Mouse (Mus musculus): ENCODE results near the gene Grip2. TPM values are rescaled to one million over a fixed set of nuclear protein-coding genes. Genes with fewer than 3 reads are reported as not detected.

Grip2 gene
- polyA plus RNA-seq, 1 experiment from 2014 or later: 7.8 TPM

GRCm38 (mm10) chr6:91732138-91732537 lies 94.9 kb downstream of the Grip2 start:
- 77% methylated on average over 11 of the region's 11 CpGs for WGBS
- Histone ChIP-seq H3K27me3 (ENCODE audit: control insufficient read depth, insufficient read depth, low read length) (0 out of 2 replicates have a peak, but pooled peaks cover 2% of the 10 kb centered on the region), H3K4me1 (ENCODE audit: control insufficient read depth in 2 of 2, insufficient read depth in 2 of 2, low read length in 2 of 2) (peaks cover 13 to 38% of the 10 kb centered on the region in 2 experiments)

GRCm38 (mm10) chr6:91729677-91730127 lies 97.3 kb downstream of the Grip2 start:
- peak; percentile 53 for ATAC-seq (ENCODE audit: insufficient number of reproducible peaks, insufficient read depth, low FRiP score, low read depth)
- Histone ChIP-seq H3K27ac (replicated peaks in 1 of 2; ENCODE audit: control insufficient read depth in 1 of 2, insufficient read depth in 1 of 2, low read depth in 2 of 2, low read length in 2 of 2) (peak overlapping the region; percentile 46 to 63), H3K4me1 (ENCODE audit: control insufficient read depth in 2 of 2, insufficient read depth in 2 of 2, low read length in 2 of 2) (peaks cover 13 to 28% of the 10 kb centered on the region in 2 experiments), H3K9me3 (ENCODE audit: control insufficient read depth, low read length) (no peaks in the 10 kb centered on the region), H3K4me3 (ENCODE audit: control insufficient read depth in 1 of 2, insufficient read depth in 1 of 2, low read depth in 1 of 2, low read length in 2 of 2) (no peak overlapping the region), H3K9ac (ENCODE audit: low read length) (0 out of 2 replicates have a peak overlapping the region, but pooled peaks have one; percentile 31), H3K36me3 (ENCODE audit: control insufficient read depth, insufficient read depth, low read length) (peaks cover 91% of the 10 kb centered on the region), H3K4me2 (ENCODE audit: low read length) (no peak overlapping the region), H3K27me3 (ENCODE audit: control insufficient read depth, insufficient read depth, low read length) (no peaks in the 10 kb centered on the region)
- 39% methylated on average over 12 of the region's 12 CpGs for WGBS

More at GRCm38 (mm10) chr6:91732138-91732537, 94.9 kb downstream of the Grip2 start:
- H3K9me3 ChIP-seq (ENCODE audit: control insufficient read depth, low read length): no peaks in the 10 kb centered on the region
- H3K9ac ChIP-seq (ENCODE audit: low read length): no peak overlapping the region
- no peak overlapping the region for H3K4me2 ChIP-seq (ENCODE audit: low read length)
- H3K36me3 ChIP-seq (ENCODE audit: control insufficient read depth, insufficient read depth, low read length): peaks cover 90% of the 10 kb centered on the region
- no peak overlapping the region for H3K4me3 ChIP-seq (ENCODE audit: control insufficient read depth in 1 of 2, insufficient read depth in 1 of 2, low read depth in 1 of 2, low read length in 2 of 2)
- H3K27ac ChIP-seq (replicated peaks in 1 of 2; ENCODE audit: control insufficient read depth in 1 of 2, insufficient read depth in 1 of 2, low read depth in 2 of 2, low read length in 2 of 2): no peak overlapping the region
- no peak for ATAC-seq (ENCODE audit: insufficient number of reproducible peaks, insufficient read depth, low FRiP score, low read depth)

DNA sequence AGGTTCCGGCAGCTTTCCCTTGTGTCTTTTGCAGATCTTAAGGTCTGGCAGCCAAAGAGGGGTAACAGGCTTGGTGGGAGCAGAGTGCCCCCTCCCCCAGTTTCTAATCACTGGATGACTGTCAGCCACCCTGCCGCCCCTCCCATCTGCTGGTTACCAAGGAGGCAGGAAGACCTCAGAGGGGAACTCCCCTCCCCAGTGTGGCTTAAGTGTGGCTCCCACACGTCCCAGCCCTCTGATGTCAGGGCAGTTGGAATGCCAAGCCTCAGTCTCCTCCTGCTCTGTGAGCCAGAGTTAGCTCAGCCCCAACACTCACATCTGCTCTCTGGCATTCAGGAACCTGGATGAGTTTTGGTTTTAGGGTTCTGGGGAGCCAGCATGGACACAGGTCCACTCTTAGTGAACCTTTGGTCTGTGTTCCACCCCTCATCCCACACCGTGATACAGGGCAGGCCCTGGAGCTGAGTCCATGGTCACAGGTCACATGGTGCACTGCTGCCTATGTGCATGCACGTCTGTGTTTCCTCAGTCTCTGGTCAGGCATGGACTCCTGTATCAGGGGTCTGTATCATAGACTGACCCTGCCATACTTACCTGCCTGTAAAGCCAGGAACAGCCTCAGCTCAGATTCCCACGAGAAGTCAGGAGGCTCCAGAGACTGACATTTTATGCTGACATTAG lies 98.0 kb downstream of the Grip2 start:
- no peaks in the 10 kb centered on the region for H3K9me3 ChIP-seq (ENCODE audit: control insufficient read depth, low read length)
- H3K4me1 ChIP-seq (ENCODE audit: control insufficient read depth in 2 of 2, insufficient read depth in 2 of 2, low read length in 2 of 2): peaks cover 13 to 28% of the 10 kb centered on the region in 2 experiments
- no peaks in the 10 kb centered on the region for H3K27me3 ChIP-seq (ENCODE audit: control insufficient read depth, insufficient read depth, low read length)
- ATAC-seq (ENCODE audit: insufficient number of reproducible peaks, insufficient read depth, low FRiP score, low read depth): no peak; the same call in 1 of the 2 replicates
- H3K36me3 ChIP-seq (ENCODE audit: control insufficient read depth, insufficient read depth, low read length): peaks cover 92% of the 10 kb centered on the region
- H3K4me2 ChIP-seq (ENCODE audit: low read length): no peak overlapping the region
- H3K4me3 ChIP-seq (ENCODE audit: control insufficient read depth in 1 of 2, insufficient read depth in 1 of 2, low read depth in 1 of 2, low read length in 2 of 2): no peak overlapping the region
- peak overlapping the region; percentile 46 to 63 for H3K27ac ChIP-seq (replicated peaks in 1 of 2; ENCODE audit: control insufficient read depth in 1 of 2, insufficient read depth in 1 of 2, low read depth in 2 of 2, low read length in 2 of 2)
- peak overlapping the region; percentile 31; the same call in 1 of the 2 replicates for H3K9ac ChIP-seq (ENCODE audit: low read length)
- 46% methylated on average over 6 of the region's 6 CpGs for WGBS

DNA sequence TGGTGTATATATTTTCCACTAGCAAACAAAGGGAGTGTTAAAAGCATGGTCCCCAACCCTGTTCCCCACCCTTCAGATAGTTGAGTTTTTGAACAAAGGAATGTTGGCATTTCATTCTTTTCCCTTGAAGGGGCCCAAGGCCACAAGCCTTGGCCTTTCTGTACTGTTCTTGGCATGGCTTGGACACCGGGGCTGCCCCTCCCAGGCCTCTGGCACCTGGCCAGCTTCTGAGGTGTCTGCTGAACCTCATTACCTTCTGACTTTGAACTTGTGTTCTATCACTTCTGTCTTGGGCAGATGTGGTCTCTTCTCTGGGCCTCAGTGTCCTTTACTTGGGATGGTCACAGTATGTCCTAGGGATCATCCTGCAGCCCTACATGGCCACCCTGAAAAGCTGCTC lies 99.7 kb downstream of the Grip2 start:
- Histone ChIP-seq H3K4me3 (ENCODE audit: control insufficient read depth in 1 of 2, insufficient read depth in 1 of 2, low read depth in 1 of 2, low read length in 2 of 2) (no peak overlapping the region), H3K9me3 (ENCODE audit: control insufficient read depth, low read length) (no peaks in the 10 kb centered on the region), H3K4me1 (ENCODE audit: control insufficient read depth in 2 of 2, insufficient read depth in 2 of 2, low read length in 2 of 2) (peaks cover 13 to 28% of the 10 kb centered on the region in 2 experiments), H3K27ac (replicated peaks in 1 of 2; ENCODE audit: control insufficient read depth in 1 of 2, insufficient read depth in 1 of 2, low read depth in 2 of 2, low read length in 2 of 2) (no peak overlapping the region; a peak in 1 of 4 replicates), H3K27me3 (ENCODE audit: control insufficient read depth, insufficient read depth, low read length) (no peaks in the 10 kb centered on the region), H3K9ac (ENCODE audit: low read length) (no peak overlapping the region), H3K4me2 (ENCODE audit: low read length) (no peak overlapping the region), H3K36me3 (ENCODE audit: control insufficient read depth, insufficient read depth, low read length) (peaks cover 93% of the 10 kb centered on the region)
- WGBS: 24% methylated on average over 1 of the region's 1 CpGs
- ATAC-seq (ENCODE audit: insufficient number of reproducible peaks, insufficient read depth, low FRiP score, low read depth): no peak

DNA sequence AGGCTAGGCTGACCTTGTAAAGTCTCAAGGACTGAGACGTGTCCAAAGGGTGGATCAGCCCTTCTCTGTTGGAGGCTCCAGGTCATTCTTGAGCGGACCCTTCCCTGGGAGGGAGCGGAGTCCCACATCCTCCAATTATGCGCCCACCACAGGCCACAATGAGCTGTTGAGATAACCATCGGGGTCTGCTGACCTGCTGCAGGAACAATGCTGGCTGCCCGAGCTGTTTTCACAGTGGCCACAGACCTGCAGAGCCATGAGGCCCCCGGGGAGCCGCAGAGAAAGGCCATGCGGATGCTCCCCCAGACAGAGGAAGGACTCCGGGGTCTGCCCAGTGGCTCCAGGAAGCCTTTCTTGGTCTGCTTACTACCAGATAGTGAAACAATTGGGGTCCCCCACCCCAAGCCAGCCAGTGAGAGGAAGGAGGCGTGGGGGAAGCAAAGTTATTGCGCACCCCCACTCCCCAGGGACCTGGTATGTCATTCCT lies 105.8 kb downstream of the Grip2 start:
- Histone ChIP-seq H3K36me3 (ENCODE audit: control insufficient read depth, insufficient read depth, low read length) (peaks cover 54% of the 10 kb centered on the region), H3K27me3 (ENCODE audit: control insufficient read depth, insufficient read depth, low read length) (no peaks in the 10 kb centered on the region), H3K9ac (ENCODE audit: low read length) (no peak overlapping the region), H3K27ac (replicated peaks in 1 of 2; ENCODE audit: control insufficient read depth in 1 of 2, insufficient read depth in 1 of 2, low read depth in 2 of 2, low read length in 2 of 2) (no peak overlapping the region), H3K4me1 (ENCODE audit: control insufficient read depth in 2 of 2, insufficient read depth in 2 of 2, low read length in 2 of 2) (peaks cover 22 to 31% of the 10 kb centered on the region in 2 experiments), H3K9me3 (ENCODE audit: control insufficient read depth, low read length) (no peaks in the 10 kb centered on the region), H3K4me3 (ENCODE audit: control insufficient read depth in 1 of 2, insufficient read depth in 1 of 2, low read depth in 1 of 2, low read length in 2 of 2) (no peak overlapping the region), H3K4me2 (ENCODE audit: low read length) (no peak overlapping the region)
- WGBS: 49% methylated on average over 12 of the region's 12 CpGs
- ATAC-seq (ENCODE audit: insufficient number of reproducible peaks, insufficient read depth, low FRiP score, low read depth): peak; percentile 57

GRCm38 (mm10) chr6:91720588-91721214 lies 106.3 kb downstream of the Grip2 start:
- Histone ChIP-seq H3K9me3 (ENCODE audit: control insufficient read depth, low read length) (no peaks in the 10 kb centered on the region), H3K27ac (replicated peaks in 1 of 2; ENCODE audit: control insufficient read depth in 1 of 2, insufficient read depth in 1 of 2, low read depth in 2 of 2, low read length in 2 of 2) (0 out of 4 replicates have a peak overlapping the region, but pooled peaks of 1 of the 2 experiments have one; percentile 42), H3K4me1 (ENCODE audit: control insufficient read depth in 2 of 2, insufficient read depth in 2 of 2, low read length in 2 of 2) (peaks cover 22 to 31% of the 10 kb centered on the region in 2 experiments), H3K27me3 (ENCODE audit: control insufficient read depth, insufficient read depth, low read length) (no peaks in the 10 kb centered on the region), H3K4me2 (ENCODE audit: low read length) (no peak overlapping the region), H3K9ac (ENCODE audit: low read length) (no peak overlapping the region), H3K36me3 (ENCODE audit: control insufficient read depth, insufficient read depth, low read length) (peaks cover 49% of the 10 kb centered on the region), H3K4me3 (ENCODE audit: control insufficient read depth in 1 of 2, insufficient read depth in 1 of 2, low read depth in 1 of 2, low read length in 2 of 2) (no peak overlapping the region)
- WGBS: 63% methylated on average over 4 of the region's 4 CpGs
- no peak for ATAC-seq (ENCODE audit: insufficient number of reproducible peaks, insufficient read depth, low FRiP score, low read depth)

DNA sequence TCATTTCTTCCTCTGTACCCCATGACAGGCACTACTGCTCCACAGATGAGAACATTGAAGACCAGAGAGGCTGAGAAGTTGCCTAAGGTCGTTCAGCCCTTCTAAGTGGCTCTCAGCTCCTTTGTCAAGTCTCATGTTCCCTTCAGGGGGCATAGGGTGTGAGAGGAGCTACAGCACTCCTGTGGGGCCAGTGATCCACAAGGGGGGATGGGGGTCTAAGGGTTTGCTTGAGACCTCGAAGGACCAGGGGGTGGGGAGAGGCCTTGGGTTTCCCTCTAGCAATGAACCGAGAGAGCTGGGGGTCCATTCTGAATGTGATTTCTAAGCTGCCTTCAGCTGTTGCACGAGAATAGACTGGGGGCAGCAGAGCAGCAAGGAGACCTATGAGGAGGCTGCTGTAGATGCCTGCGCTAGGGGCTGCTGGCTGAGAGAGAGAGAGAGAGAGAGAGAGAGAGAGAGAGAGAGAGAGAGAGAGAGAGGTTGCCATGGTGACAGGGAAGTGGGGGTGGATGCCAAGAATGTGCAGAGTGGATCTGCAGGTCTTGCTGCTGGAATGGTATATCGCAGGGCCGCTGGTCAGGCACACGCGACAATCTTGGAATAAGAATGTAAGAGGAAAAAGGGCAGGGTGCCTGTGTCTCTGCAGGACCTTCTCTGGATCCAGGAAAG lies 107.1 kb downstream of the Grip2 start:
- H3K4me1 ChIP-seq (ENCODE audit: control insufficient read depth in 2 of 2, insufficient read depth in 2 of 2, low read length in 2 of 2): peaks cover 22 to 31% of the 10 kb centered on the region in 2 experiments

More for the DNA sequence above, 107.1 kb downstream of the Grip2 start:
- peaks cover 47% of the 10 kb centered on the region for H3K36me3 ChIP-seq (ENCODE audit: control insufficient read depth, insufficient read depth, low read length)
- no peaks in the 10 kb centered on the region for H3K27me3 ChIP-seq (ENCODE audit: control insufficient read depth, insufficient read depth, low read length)
- WGBS: 10% methylated on average over 9 of the region's 9 CpGs
- H3K4me3 ChIP-seq (ENCODE audit: control insufficient read depth in 1 of 2, insufficient read depth in 1 of 2, low read depth in 1 of 2, low read length in 2 of 2): no peak overlapping the region
- H3K9ac ChIP-seq (ENCODE audit: low read length): no peak overlapping the region
- H3K9me3 ChIP-seq (ENCODE audit: control insufficient read depth, low read length): no peaks in the 10 kb centered on the region
- H3K4me2 ChIP-seq (ENCODE audit: low read length): no peak overlapping the region
- no peak for ATAC-seq (ENCODE audit: insufficient number of reproducible peaks, insufficient read depth, low FRiP score, low read depth)
- H3K27ac ChIP-seq (replicated peaks in 1 of 2; ENCODE audit: control insufficient read depth in 1 of 2, insufficient read depth in 1 of 2, low read depth in 2 of 2, low read length in 2 of 2): peak overlapping the region in 1 of 2 experiments; percentile 42; a peak in 2 of 4 replicates
